Mouse (Mus musculus) limb, embryonic 13.5 days (tissue): ENCODE measurements around the gene Gsg1l. TPM values are rescaled to one million over a fixed set of nuclear protein-coding genes. Genes with fewer than 3 reads are reported as not detected.
A peak's percentile ranks its signal among the peaks of the same experiment; 100 is the strongest.

ENCODE experiments used
- ATAC-seq: fragments of 200-750 bp; cut with Nextera tagmentation; 2 replicates; pipeline ENCODE4 v1.8.0; 2017; ENCODE audit warnings: low read depth, moderate number of reproducible peaks, moderate TSS enrichment; ENCODE audit not compliant: low FRiP score
- H3K27ac ChIP-seq: fragments of 300-500 bp; sonication (generic); 2 replicates; pipeline ENCODE4 v1.5.1; 2015; ENCODE audit warnings: inconsistent platforms, mild to moderate bottlenecking, moderate library complexity
- H3K27me3 ChIP-seq: fragments of 300-500 bp; sonication (generic); 2 replicates; pipeline ENCODE4 v1.6.1; 2015; ENCODE audit warnings: mild to moderate bottlenecking, inconsistent platforms
- H3K36me3 ChIP-seq: fragments of 300-500 bp; sonication (generic); 2 replicates; pipeline ENCODE4 v1.6.1; 2015; ENCODE audit warnings: inconsistent platforms, mild to moderate bottlenecking, moderate library complexity
- H3K4me1 ChIP-seq: fragments of 300-500 bp; sonication (generic); 2 replicates; pipeline ENCODE4 v1.6.1; 2015; ENCODE audit warnings: inconsistent platforms
- H3K4me2 ChIP-seq: fragments of 300-500 bp; sonication (generic); replicated peaks from 2 replicates; pipeline ENCODE4 v1.6.1; 2015; ENCODE audit warnings: inconsistent platforms, mild to moderate bottlenecking, moderate library complexity
- H3K4me3 ChIP-seq: fragments of 300-500 bp; sonication (generic); 2 replicates; pipeline ENCODE4 v1.5.1; 2015; ENCODE audit warnings: moderate library complexity, mild to moderate bottlenecking, inconsistent platforms
- H3K9ac ChIP-seq: fragments of 300-500 bp; sonication (generic); 2 replicates; pipeline ENCODE4 v1.6.1; 2015; ENCODE audit warnings: mild to moderate bottlenecking, inconsistent platforms
- H3K9me3 ChIP-seq: fragments of 300-500 bp; sonication (generic); 2 replicates; pipeline ENCODE4 v1.6.1; 2016; ENCODE audit warnings: inconsistent platforms
- WGBS: fragments of 180-500 bp; shearing (Covaris S2); methylation state at CpG from one replicate; pipeline ENCODE4 v1.1.7; 2015; 5-methylcytosine and 5-hydroxymethylcytosine counted together
- polyA plus RNA-seq: library from polyadenylated mRNA; unstranded; fragments of >200 nt; fragmentation: Nextera tagmentation; extraction: Ambion mirVana; gene quantifications from 2 replicates; pipeline ENCODE4 v1.2.1, GENCODE M21; 2015

Gene Gsg1l
- polyA plus RNA-seq, 1 experiment from 2014 or later: 1.3 TPM

DNA sequence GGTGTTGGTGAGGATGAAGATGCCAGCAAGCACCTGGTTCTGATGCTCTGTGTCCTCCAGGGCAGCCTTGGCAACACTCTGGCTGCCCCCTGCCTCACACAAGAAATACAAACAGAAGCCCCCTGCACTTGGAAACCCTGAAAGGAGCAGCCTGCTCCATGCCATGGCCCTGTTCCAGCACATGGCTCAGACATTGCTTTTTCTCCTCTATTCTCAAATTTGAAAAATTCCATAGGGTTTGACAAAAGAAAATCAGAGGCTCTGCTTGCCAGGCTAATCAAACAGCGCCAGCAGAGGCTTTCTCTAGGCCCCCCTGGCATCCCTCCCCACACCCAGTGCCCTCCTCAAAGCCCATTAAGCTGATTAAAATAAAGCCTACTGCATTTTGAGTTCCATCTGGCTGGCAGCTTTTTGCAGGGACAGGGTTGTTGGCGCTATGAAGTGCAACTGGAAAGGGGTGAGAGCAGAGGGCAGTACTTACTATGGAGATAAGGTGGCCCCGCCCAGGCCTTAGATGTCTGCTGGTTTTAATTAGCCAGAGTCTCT, 253.0 kb downstream of the Gsg1l start:
- Histone ChIP-seq H3K4me2 (no peak overlapping the region), H3K9ac (no peak overlapping the region), H3K36me3 (peaks cover 15% of the 10 kb centered on the region; the same call in 1 of the 2 replicates), H3K27me3 (no peaks in the 10 kb centered on the region), H3K9me3 (no peaks in the 10 kb centered on the region), H3K27ac (peak overlapping the region; percentile 56; the same call in 1 of the 2 replicates), H3K4me1 (peaks cover 49% of the 10 kb centered on the region), H3K4me3 (no peak overlapping the region)
- no peak for ATAC-seq
- 25% methylated on average over 3 of the region's 3 CpGs for WGBS

- no peaks in the 10 kb centered on the region for H3K27me3 ChIP-seq
- WGBS: 57% methylated on average over 5 of the region's 5 CpGs
- H3K9ac ChIP-seq: no peak overlapping the region
- H3K4me1 ChIP-seq: peaks cover 48% of the 10 kb centered on the region
- H3K36me3 ChIP-seq: peaks cover 8% of the 10 kb centered on the region; the same call in 1 of the 2 replicates
- H3K9me3 ChIP-seq: no peaks in the 10 kb centered on the region
- H3K4me2 ChIP-seq: no peak overlapping the region
- H3K27ac ChIP-seq: peak overlapping the region; percentile 56; the same call in 1 of the 2 replicates
- ATAC-seq: no peak
- H3K4me3 ChIP-seq: no peak overlapping the region
Observed at GRCm38 (mm10) chr7:125828561-125828960, 253.7 kb downstream of the Gsg1l start.

Other genes starting within 250 kb of the Gsg1l start
- gene Xpo6, start 118.1 kb upstream of the Gsg1l start, polyA plus RNA-seq: 53.3 and 54.4 TPM in 2 replicates
- gene Sbk1, start 190.2 kb upstream of the Gsg1l start, polyA plus RNA-seq: 56.7 and 58.2 TPM in 2 replicates